Mouse (Mus musculus) stomach, postnatal 0 days (tissue): ENCODE measurements around the gene Rps27l. TPM values are rescaled to one million over a fixed set of nuclear protein-coding genes. Genes with fewer than 3 reads are reported as not detected.
A peak's percentile ranks its signal among the peaks of the same experiment; 100 is the strongest.

Experiments used
- ATAC-seq: fragments of 200-750 bp; cut with Nextera tagmentation; 2 replicates; pipeline ENCODE4 v1.8.0; 2017; ENCODE audit not compliant: low FRiP score, low TSS enrichment
- DNase-seq: peaks from one replicate; pipeline ENCODE4 v3.0.0-alpha.2; 2016; ENCODE audit warnings: low spot score
- H3K27ac ChIP-seq: fragments of 300-500 bp; sonication (generic); replicated peaks from 2 replicates; pipeline ENCODE4 v1.5.1; 2014; ENCODE audit warnings: mild to moderate bottlenecking, control low read depth
- H3K27me3 ChIP-seq: fragments of 300-500 bp; sonication (generic); 2 replicates; pipeline ENCODE4 v1.6.1; 2014; ENCODE audit warnings: low read length; ENCODE audit not compliant: control insufficient read depth, insufficient read depth
- H3K36me3 ChIP-seq: fragments of 300-500 bp; sonication (generic); 2 replicates; pipeline ENCODE4 v1.6.1; 2014; ENCODE audit warnings: low read length, mixed read lengths; ENCODE audit not compliant: control insufficient read depth, insufficient read depth
- H3K4me1 ChIP-seq: fragments of 300-500 bp; sonication (generic); replicated peaks from 2 replicates; pipeline ENCODE4 v1.6.1; 2014; ENCODE audit warnings: antibody characterized with exemption; ENCODE audit not compliant: control insufficient read depth, insufficient read depth
- H3K4me2 ChIP-seq: fragments of 300-500 bp; sonication (generic); replicated peaks from 2 replicates; pipeline ENCODE4 v1.6.1; 2014; ENCODE audit warnings: low read depth, mild to moderate bottlenecking, control low read depth, moderate library complexity
- H3K4me3 ChIP-seq: fragments of 300-500 bp; sonication (generic); 2 replicates; pipeline ENCODE4 v1.5.1; 2014; ENCODE audit warnings: low read depth, low read length, control low read depth
- H3K9ac ChIP-seq: fragments of 300-500 bp; sonication (generic); 2 replicates; pipeline ENCODE4 v1.6.1; 2014; ENCODE audit warnings: mild to moderate bottlenecking, low read length, control low read depth, mixed read lengths
- H3K9me3 ChIP-seq: fragments of 300-500 bp; sonication (generic); 2 replicates; pipeline ENCODE4 v1.6.1; 2016; ENCODE audit warnings: low read length; ENCODE audit not compliant: control insufficient read depth
- CTCF ChIP-seq: IDR thresholded peaks from 2 replicates; pipeline ENCODE4 v1.5.1; 2016; ENCODE audit warnings: antibody characterized with exemption, low read depth, mild to moderate bottlenecking, moderate library complexity
- EP300 ChIP-seq: optimal IDR thresholded peaks from 2 replicates; pipeline ENCODE3; 2016; ENCODE audit warnings: antibody characterized with exemption
- WGBS: fragments of 180-500 bp; shearing (Covaris S2); extraction: QIAGEN DNeasy Blood & Tissue Kit; methylation state at CpG from one replicate; pipeline ENCODE4 v1.1.7; 2014; 5-methylcytosine and 5-hydroxymethylcytosine counted together
- polyA plus RNA-seq: library from polyadenylated mRNA; unstranded; fragments of >200 nt; fragmentation: Nextera tagmentation; extraction: Ambion mirVana; gene quantifications from 2 replicates; pipeline ENCODE4 v1.2.1, GENCODE M21; 2015

Gene Rps27l
- polyA plus RNA-seq, 1 experiment from 2014 or later, result 843 TPM

DNA sequence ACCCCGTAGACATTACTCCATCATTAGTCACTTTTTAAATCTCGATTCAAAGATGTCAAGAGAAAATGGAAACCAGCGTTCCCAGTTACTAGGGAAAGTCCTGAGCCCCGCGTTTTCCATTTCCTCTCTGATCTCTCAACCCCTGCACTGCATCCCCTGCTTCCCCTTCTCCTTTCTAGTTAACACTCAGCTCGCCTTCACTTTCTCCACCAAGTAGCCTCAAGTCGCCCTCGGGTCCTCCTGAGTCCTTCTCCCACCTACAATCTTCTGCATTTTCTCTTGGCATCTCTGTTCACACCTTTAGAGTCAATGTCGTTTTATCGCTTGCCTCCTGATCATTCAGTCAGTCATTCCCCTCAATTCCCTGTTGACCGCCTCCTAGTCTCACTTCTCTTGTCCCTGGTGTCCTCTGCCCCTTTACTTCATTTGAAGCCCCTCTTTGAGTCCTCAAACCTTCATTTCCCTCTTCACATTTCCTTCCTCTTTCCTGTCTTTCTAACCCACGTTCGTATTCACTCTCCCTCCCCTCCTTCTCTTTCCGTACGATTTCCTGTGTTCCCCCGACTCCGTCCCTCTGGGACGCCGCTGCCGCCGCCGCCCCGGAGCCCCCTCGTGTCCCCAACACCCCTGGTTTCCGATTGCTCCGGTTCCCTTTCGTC is 27.1 kb upstream of the Rps27l start:
- Histone ChIP-seq H3K36me3 (no peaks in the 10 kb centered on the region), H3K9me3 (no peaks in the 10 kb centered on the region), H3K4me1 (no peaks in the 10 kb centered on the region), H3K27me3 (no peaks in the 10 kb centered on the region), H3K9ac (peak overlapping the region; percentile 91), H3K27ac (peak overlapping the region; percentile 90), H3K4me2 (peak overlapping the region; percentile 86), H3K4me3 (peak overlapping the region; percentile 92)
- WGBS, result 2% methylated on average over 27 of the region's 27 CpGs
- ATAC-seq (no peak), DNase-seq (no peak)
- TF ChIP-seq CTCF (no peak), EP300 (no peak)

DNA sequence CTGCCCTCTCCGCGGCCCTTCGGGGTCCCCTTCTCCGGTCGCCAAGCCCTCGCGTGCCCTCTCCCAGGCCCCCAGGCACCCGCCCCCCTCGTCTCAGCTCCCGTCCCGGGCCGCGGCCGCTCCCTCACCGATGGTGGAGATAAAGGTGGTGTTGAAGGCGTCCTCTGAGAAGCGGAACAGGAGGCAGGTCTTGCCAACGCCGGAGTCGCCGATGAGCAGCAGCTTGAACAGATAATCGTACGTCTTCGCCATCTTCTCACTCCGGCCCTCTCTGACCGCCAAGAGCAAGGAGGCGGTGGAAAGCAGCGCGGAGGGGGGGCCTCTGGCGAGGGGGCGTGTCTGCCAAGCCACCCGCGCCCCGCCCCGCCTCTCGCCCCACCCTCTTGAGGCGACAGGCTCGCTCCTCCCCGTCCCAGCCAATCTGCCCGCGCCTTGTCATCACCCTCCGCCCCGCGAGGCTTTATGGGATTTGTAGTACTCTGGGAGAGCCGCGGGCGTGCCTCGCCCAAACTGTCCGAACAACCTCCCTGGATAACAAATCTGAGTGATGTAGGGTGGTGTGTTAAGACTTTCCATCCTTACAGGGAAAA is 26.4 kb upstream of the Rps27l start, which contains the start of gene Rab8b:
Gene Rab8b, minus strand, starts transcription at position 306 of the 590 bp plus-strand sequence.
- H3K27ac ChIP-seq, result peak within 1 kb of the TSS; percentile 90
- TF ChIP-seq EP300 (no peak), CTCF (peak; percentile 13; the same call in 1 of the 2 replicates)
- no peaks in the 10 kb centered on the region for H3K9me3 ChIP-seq
- DNase-seq, result peak; percentile 99
- 0% methylated on average over 43 of the region's 49 CpGs for WGBS
- peak within 1 kb of the TSS; percentile 92 for H3K4me3 ChIP-seq
- H3K9ac ChIP-seq, result peak within 1 kb of the TSS; percentile 91
- no peaks in the 10 kb centered on the region for H3K27me3 ChIP-seq
- H3K36me3 ChIP-seq, result no peaks in the 10 kb centered on the region
- H3K4me1 ChIP-seq, result no peaks in the 10 kb centered on the region
- H3K4me2 ChIP-seq, result peak within 1 kb of the TSS; percentile 86
- ATAC-seq, result peak; percentile 99

DNA sequence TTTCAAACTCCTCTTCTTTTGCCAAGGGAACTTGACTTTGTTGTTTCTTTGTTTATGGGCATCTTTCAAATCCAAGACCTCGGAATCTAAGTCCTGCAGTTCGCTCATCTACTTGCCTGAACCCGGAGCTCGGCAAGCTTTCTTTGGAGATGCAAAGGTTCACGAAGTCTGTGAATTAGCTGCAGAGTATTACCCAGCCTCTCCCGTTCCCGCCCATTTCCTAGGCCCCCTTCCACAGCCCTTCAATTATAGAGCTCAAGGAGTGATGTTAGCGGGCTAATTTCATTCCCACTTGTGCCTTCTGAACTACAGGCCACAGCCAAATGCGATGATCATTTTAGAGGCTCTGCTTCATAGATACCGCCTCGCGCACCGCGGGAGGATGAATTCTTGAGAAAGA is 25.9 kb upstream of the Rps27l start:
- DNase-seq (no peak), ATAC-seq (peak; percentile 21; the same call in 1 of the 2 replicates)
- Histone ChIP-seq H3K9ac (0 out of 2 replicates have a peak overlapping the region, but pooled peaks have one; percentile 41), H3K4me2 (peak overlapping the region; percentile 86), H3K4me1 (no peaks in the 10 kb centered on the region), H3K4me3 (peak overlapping the region; percentile 92), H3K36me3 (no peaks in the 10 kb centered on the region), H3K27me3 (no peaks in the 10 kb centered on the region), H3K27ac (peak overlapping the region; percentile 69), H3K9me3 (no peaks in the 10 kb centered on the region)
- under 1% methylated on average over 14 of the region's 14 CpGs for WGBS
- TF ChIP-seq EP300 (no peak), CTCF (no peak)

- no peaks in the 10 kb centered on the region for H3K4me1 ChIP-seq
- no peaks in the 10 kb centered on the region for H3K36me3 ChIP-seq
- no peak for DNase-seq
- H3K27me3 ChIP-seq, result no peaks in the 10 kb centered on the region
- no peak overlapping the region for H3K27ac ChIP-seq
- no peak overlapping the region for H3K4me3 ChIP-seq
- no peak overlapping the region for H3K4me2 ChIP-seq
- no peaks in the 10 kb centered on the region for H3K9me3 ChIP-seq
- TF ChIP-seq CTCF, result peak; percentile 45
- no peak for TF ChIP-seq EP300
- WGBS, result 15% methylated on average over 6 of the region's 6 CpGs
- ATAC-seq, result no peak
- H3K9ac ChIP-seq, result no peak overlapping the region
Observed at GRCm38 (mm10) chr9:66920488-66921279, 25.2 kb upstream of the Rps27l start.

GRCm38 (mm10) chr9:66922076-66922475 is 23.8 kb upstream of the Rps27l start:
- H3K27ac ChIP-seq, result no peak overlapping the region
- ATAC-seq (no peak), DNase-seq (no peak)
- no peaks in the 10 kb centered on the region for H3K36me3 ChIP-seq
- H3K9me3 ChIP-seq, result no peaks in the 10 kb centered on the region
- WGBS, result 98% methylated on average over 1 of the region's 1 CpGs
- H3K27me3 ChIP-seq, result no peaks in the 10 kb centered on the region
- H3K4me3 ChIP-seq, result no peak overlapping the region
- TF ChIP-seq EP300 (no peak), CTCF (peak; percentile 25; the same call in 1 of the 2 replicates)
- no peak overlapping the region for H3K4me2 ChIP-seq
- no peak overlapping the region for H3K9ac ChIP-seq
- no peaks in the 10 kb centered on the region for H3K4me1 ChIP-seq

DNA sequence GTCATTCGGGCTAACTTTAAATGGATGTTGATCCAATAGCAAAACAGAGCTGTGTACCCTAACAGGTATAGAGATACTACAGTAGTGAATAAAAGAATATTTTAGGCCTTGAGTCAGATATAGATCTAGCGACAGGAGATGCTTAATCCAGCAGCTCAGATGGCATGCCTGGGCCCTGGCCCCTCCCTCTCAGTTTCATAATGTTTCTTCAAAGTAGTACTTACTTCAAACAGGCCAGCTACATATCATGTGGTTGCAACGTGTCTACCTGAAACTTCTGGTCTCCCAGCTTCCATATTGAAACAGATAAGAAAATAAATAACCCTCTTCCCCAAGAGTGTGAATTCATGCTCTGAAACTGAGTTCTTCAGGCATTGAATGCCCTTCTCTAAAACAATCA is 20.0 kb upstream of the Rps27l start:
- no peak overlapping the region for H3K4me3 ChIP-seq
- no peaks in the 10 kb centered on the region for H3K9me3 ChIP-seq
- no peaks in the 10 kb centered on the region for H3K27me3 ChIP-seq
- H3K4me1 ChIP-seq, result no peaks in the 10 kb centered on the region
- H3K27ac ChIP-seq, result no peak overlapping the region
- no peaks in the 10 kb centered on the region for H3K36me3 ChIP-seq
- 47% methylated on average over 3 of the region's 3 CpGs for WGBS
- no peak overlapping the region for H3K4me2 ChIP-seq
- TF ChIP-seq CTCF, result no peak
- TF ChIP-seq EP300, result no peak
- DNase-seq (no peak), ATAC-seq (no peak)
- no peak overlapping the region for H3K9ac ChIP-seq
